Mouse (Mus musculus): ENCODE results near the gene Tprn. TPM values are rescaled to one million over a fixed set of nuclear protein-coding genes. Genes with fewer than 3 reads are reported as not detected.
"Not testable (repeated sequence)": the region's sequence is repeated elsewhere in the genome, so short reads cannot be mapped to it uniquely, and the experiment has no call there.

Tprn gene
- total RNA-seq, 1 experiment: 21.6 TPM

- Histone ChIP-seq H3K4me3 (ENCODE audit: insufficient read depth in 1 of 2, low read depth in 1 of 2, low read length in 2 of 2, poor library complexity in 1 of 2, severe bottlenecking in 1 of 2) (peak overlapping the region; percentile 21 to 89; a peak in 3 of 4 replicates), H3K36me3 (ENCODE audit: control insufficient read depth, insufficient read depth, low read length, poor library complexity, severe bottlenecking) (peaks cover 12% of the 10 kb centered on the region)
- in situ Hi-C loops (cut with MboI; ENCODE audit: low sequenced_read_pairs in 2 of 2, unreplicated experiment in 2 of 2); H3K9me3 ChIP-seq (ENCODE audit: control insufficient read depth, insufficient read depth, low read depth, low read length); H3K4me1 ChIP-seq (ENCODE audit: control insufficient read depth in 2 of 2, insufficient read depth in 2 of 2, low read length in 2 of 2, poor library complexity in 1 of 2); H3K9ac ChIP-seq (ENCODE audit: insufficient read depth, low read depth, low read length, poor library complexity, severe bottlenecking); H3K27ac ChIP-seq (ENCODE audit: insufficient read depth, low read depth, low read length, poor library complexity, severe bottlenecking): not testable (repeated sequence)
- peak; percentile 69 for DNase-seq (ENCODE audit: low read depth, low spot score)
- peak; percentile 93 for TF ChIP-seq ZNF384 (IDR thresholded peaks at IDR 0.05; ENCODE audit: low read depth, low read length)
These were observed 5.8 kb upstream of the Tprn start for GRCm38 (mm10) chr2:25256443-25257109.

DNA sequence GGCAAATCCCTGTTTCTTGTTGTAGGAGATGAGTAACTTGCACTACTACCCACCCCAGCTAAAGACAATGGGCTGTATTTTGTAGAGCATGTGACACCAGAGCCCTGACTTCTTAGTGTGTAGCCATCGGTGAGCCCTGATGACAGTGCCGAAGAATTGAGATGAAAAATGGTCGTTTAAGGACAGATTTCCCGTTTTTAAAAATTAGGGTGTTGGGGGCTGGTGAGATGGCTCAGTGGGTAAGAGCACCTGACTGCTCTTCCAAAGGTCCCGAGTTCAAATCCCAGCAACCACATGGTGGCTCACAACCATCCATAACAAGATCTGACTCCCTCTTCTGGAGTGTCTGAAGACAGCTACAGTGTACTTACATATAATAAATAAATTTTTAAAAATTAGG is 5.2 kb upstream of the Tprn start:
- DNase-seq (ENCODE audit: low read depth, low spot score); H3K36me3 ChIP-seq (ENCODE audit: control insufficient read depth, insufficient read depth, low read length, poor library complexity, severe bottlenecking); H3K9ac ChIP-seq (ENCODE audit: insufficient read depth, low read depth, low read length, poor library complexity, severe bottlenecking); H3K4me3 ChIP-seq (ENCODE audit: insufficient read depth in 1 of 2, low read depth in 1 of 2, low read length in 2 of 2, poor library complexity in 1 of 2, severe bottlenecking in 1 of 2); in situ Hi-C loops (cut with MboI; ENCODE audit: low sequenced_read_pairs in 2 of 2, unreplicated experiment in 2 of 2); H3K4me1 ChIP-seq (ENCODE audit: control insufficient read depth in 2 of 2, insufficient read depth in 2 of 2, low read length in 2 of 2, poor library complexity in 1 of 2); H3K9me3 ChIP-seq (ENCODE audit: control insufficient read depth, insufficient read depth, low read depth, low read length); H3K27ac ChIP-seq (ENCODE audit: insufficient read depth, low read depth, low read length, poor library complexity, severe bottlenecking): not testable (repeated sequence)

DNA sequence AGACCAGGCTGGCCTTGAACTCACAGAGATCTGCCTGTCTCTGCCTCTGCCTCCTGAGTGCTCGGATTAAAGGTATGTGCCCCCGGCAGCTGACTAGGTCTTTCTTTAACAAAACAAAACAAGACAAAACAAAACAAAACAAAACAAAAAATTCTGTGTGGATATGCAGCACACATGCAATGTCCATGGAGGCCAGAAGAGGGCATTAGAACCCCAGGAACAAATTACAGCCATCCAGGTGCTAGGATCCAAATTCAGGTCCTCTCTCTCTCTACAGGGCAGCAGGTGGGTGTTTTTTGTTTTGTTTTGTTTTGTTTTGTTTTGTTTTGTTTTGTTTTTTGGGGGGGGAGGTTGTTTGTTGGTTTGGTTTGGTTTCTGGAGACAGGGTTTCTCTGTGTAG is 3.5 kb upstream of the Tprn start:
- H3K27ac ChIP-seq (ENCODE audit: insufficient read depth, low read depth, low read length, poor library complexity, severe bottlenecking): no peak overlapping the region
- TF ChIP-seq CHD2 (IDR thresholded peaks at IDR 0.05; ENCODE audit: low read depth, low read length) (no peak), ZC3H11A (IDR thresholded peaks at IDR 0.05; ENCODE audit: borderline replicate concordance, low read depth, low read length) (peak; percentile 39; the same call in 1 of the 2 replicates)
- no peaks in the 10 kb centered on the region for H3K9me3 ChIP-seq (ENCODE audit: control insufficient read depth, insufficient read depth, low read depth, low read length)
- no peak for DNase-seq (ENCODE audit: low read depth, low spot score)
- in situ Hi-C loops (cut with MboI; ENCODE audit: low sequenced_read_pairs in 2 of 2, unreplicated experiment in 2 of 2): no loop called here
- no peaks in the 10 kb centered on the region for H3K36me3 ChIP-seq (ENCODE audit: control insufficient read depth, insufficient read depth, low read length, poor library complexity, severe bottlenecking)
- H3K9ac ChIP-seq (ENCODE audit: insufficient read depth, low read depth, low read length, poor library complexity, severe bottlenecking): no peak overlapping the region; the same call in 1 of the 2 replicates
- no peak overlapping the region for H3K4me3 ChIP-seq (ENCODE audit: insufficient read depth in 1 of 2, low read depth in 1 of 2, low read length in 2 of 2, poor library complexity in 1 of 2, severe bottlenecking in 1 of 2)
- peaks cover under 1 to 2% of the 10 kb centered on the region in 2 experiments; a peak in 2 of 4 replicates for H3K4me1 ChIP-seq (ENCODE audit: control insufficient read depth in 2 of 2, insufficient read depth in 2 of 2, low read length in 2 of 2, poor library complexity in 1 of 2)

- DNase-seq (ENCODE audit: low read depth, low spot score): no peak
- peaks cover 0 to 8% of the 10 kb centered on the region in 2 experiments; a peak in 1 of 4 replicates for H3K4me1 ChIP-seq (ENCODE audit: control insufficient read depth in 2 of 2, insufficient read depth in 2 of 2, low read length in 2 of 2, poor library complexity in 1 of 2)
- H3K9me3 ChIP-seq (ENCODE audit: control insufficient read depth, insufficient read depth, low read depth, low read length): no peaks in the 10 kb centered on the region
- peak overlapping the region; percentile 53 to 78 for H3K4me3 ChIP-seq (ENCODE audit: insufficient read depth in 1 of 2, low read depth in 1 of 2, low read length in 2 of 2, poor library complexity in 1 of 2, severe bottlenecking in 1 of 2)
- in situ Hi-C loops (cut with MboI; ENCODE audit: low sequenced_read_pairs in 2 of 2, unreplicated experiment in 2 of 2): no loop called here
- TF ChIP-seq ZC3H11A (IDR thresholded peaks at IDR 0.05; ENCODE audit: borderline replicate concordance, low read depth, low read length) (no peak), ZNF384 (IDR thresholded peaks at IDR 0.05; ENCODE audit: low read depth, low read length) (no peak), HCFC1 (IDR thresholded peaks at IDR 0.05; ENCODE audit: borderline replicate concordance, insufficient read depth, low read length) (no peak), CHD2 (IDR thresholded peaks at IDR 0.05; ENCODE audit: low read depth, low read length) (no peak), MAFK (IDR thresholded peaks at IDR 0.05; ENCODE audit: insufficient read depth, low read depth, low read length) (no peak)
- H3K9ac ChIP-seq (ENCODE audit: insufficient read depth, low read depth, low read length, poor library complexity, severe bottlenecking): peak overlapping the region; percentile 71; the same call in 1 of the 2 replicates
- peaks cover 2% of the 10 kb centered on the region; the same call in 1 of the 2 replicates for H3K36me3 ChIP-seq (ENCODE audit: control insufficient read depth, insufficient read depth, low read length, poor library complexity, severe bottlenecking)
- H3K27ac ChIP-seq (ENCODE audit: insufficient read depth, low read depth, low read length, poor library complexity, severe bottlenecking): peak overlapping the region; percentile 49; the same call in 1 of the 2 replicates
These were observed 548 bp upstream of the Tprn start for GRCm38 (mm10) chr2:25261870-25262269.

Measured in ES-E14 (cell line).